Mouse (Mus musculus) ES-Bruce4 (cell line): ENCODE data around the gene Plcg2. TPM values are rescaled to one million over a fixed set of nuclear protein-coding genes. Genes with fewer than 3 reads are reported as not detected.

ENCODE experiments used
- H3K27ac ChIP-seq: 2 replicates; pipeline ENCODE4 v1.5.1; 2012; ENCODE audit warnings: low read length, inconsistent platforms; ENCODE audit not compliant: insufficient read depth
- H3K27me3 ChIP-seq: 2 replicates; pipeline ENCODE4 v1.6.1; 2012; ENCODE audit warnings: mild to moderate bottlenecking, low read length, inconsistent platforms; ENCODE audit not compliant: control insufficient read depth, poor library complexity, insufficient read depth, severe bottlenecking
- H3K36me3 ChIP-seq: 2 replicates; pipeline ENCODE4 v1.6.1; 2012; ENCODE audit warnings: inconsistent platforms, mild to moderate bottlenecking, low read length, moderate library complexity; ENCODE audit not compliant: control insufficient read depth, poor library complexity, insufficient read depth, severe bottlenecking
- H3K4me1 ChIP-seq: one replicate; pipeline ENCODE4 v1.8.1; 2011; ENCODE audit warnings: low read length; ENCODE audit not compliant: control insufficient read depth, insufficient read depth
- H3K4me3 ChIP-seq: 2 replicates; pipeline ENCODE4 v1.5.1; 2011; ENCODE audit warnings: low read depth, mild to moderate bottlenecking, low read length
- H3K9ac ChIP-seq: 2 replicates; pipeline ENCODE4 v1.6.1; 2012; ENCODE audit warnings: low read depth, mild to moderate bottlenecking, inconsistent platforms; ENCODE audit not compliant: poor library complexity, severe bottlenecking
- H3K9me3 ChIP-seq: replicated peaks from 2 replicates; pipeline ENCODE4 v1.6.1; 2012; ENCODE audit warnings: mild to moderate bottlenecking, low read length, inconsistent platforms; ENCODE audit not compliant: control insufficient read depth, poor library complexity, insufficient read depth, severe bottlenecking
- CTCF ChIP-seq: IDR thresholded peaks from one replicate; pipeline ENCODE4 v1.8.1; 2011; ENCODE audit warnings: low read depth, low read length
- EP300 ChIP-seq: IDR thresholded peaks from 2 replicates; pipeline ENCODE4 v1.6.1; 2011; ENCODE audit warnings: low read depth, low read length; ENCODE audit not compliant: insufficient read depth
- POLR2A ChIP-seq: IDR thresholded peaks from one replicate; pipeline ENCODE4 v1.8.1; 2011; ENCODE audit warnings: low read length; ENCODE audit not compliant: insufficient read depth
- polyA plus RNA-seq: library from polyadenylated mRNA; stranded (reverse); fragments of >200 nt; gene quantifications from 2 replicates; pipeline ENCODE4 v1.2.4, GENCODE M21; 2011; ENCODE audit warnings: low read depth; ENCODE audit not compliant: missing spikeins, insufficient read depth, insufficient read length

Gene Plcg2
- polyA plus RNA-seq, 1 experiment = 32.4 TPM

DNA sequence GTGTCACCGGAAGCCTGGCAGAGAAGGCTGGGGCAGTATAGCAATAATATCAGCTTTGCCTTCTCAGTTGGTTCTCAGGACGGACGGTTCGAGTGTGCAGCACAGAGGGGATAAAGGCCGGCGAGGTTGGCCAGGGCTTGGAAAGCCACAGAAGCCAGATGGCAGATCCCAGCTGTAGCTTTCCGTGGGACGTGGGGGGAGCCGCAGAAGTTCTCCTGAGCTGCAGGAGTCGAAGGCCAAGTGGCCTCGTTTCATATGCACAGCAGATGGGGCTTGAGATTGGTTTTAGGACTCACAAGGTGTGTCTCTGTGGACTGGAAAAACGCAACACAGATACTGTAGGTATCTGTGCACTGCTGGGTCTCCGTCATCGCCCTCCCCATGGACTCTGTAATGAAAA, 106.6 kb downstream of the Plcg2 start:
- Histone ChIP-seq H3K27ac (no peak overlapping the region), H3K9ac (no peak overlapping the region), H3K4me1 (no peaks in the 10 kb centered on the region), H3K27me3 (no peaks in the 10 kb centered on the region), H3K36me3 (no peaks in the 10 kb centered on the region; the same call in 1 of the 2 replicates), H3K9me3 (no peaks in the 10 kb centered on the region), H3K4me3 (no peak overlapping the region)
- TF ChIP-seq CTCF (no peak), POLR2A (no peak), EP300 (no peak)

DNA sequence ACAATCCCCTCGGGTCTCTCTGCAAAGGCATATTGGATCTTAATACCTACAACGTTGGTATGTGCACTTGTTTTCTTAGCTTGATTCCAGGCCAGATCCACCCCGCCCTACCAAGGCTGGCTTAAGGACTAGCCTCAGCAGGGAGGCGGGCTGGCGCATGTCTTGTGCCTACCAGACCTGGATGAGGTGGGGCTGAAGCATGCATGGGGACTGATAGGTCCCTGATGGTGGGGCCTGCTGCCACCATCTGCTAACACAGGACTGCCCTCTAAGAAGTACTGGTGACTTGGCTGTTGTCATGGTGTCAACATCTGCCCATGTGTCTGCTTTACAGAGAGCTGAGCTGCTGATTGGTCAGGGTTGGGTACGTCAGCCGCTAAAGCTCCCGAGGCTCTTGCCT, 107.1 kb downstream of the Plcg2 start:
- Histone ChIP-seq H3K9ac (no peak overlapping the region), H3K36me3 (no peaks in the 10 kb centered on the region; the same call in 1 of the 2 replicates), H3K27ac (no peak overlapping the region), H3K9me3 (no peaks in the 10 kb centered on the region), H3K4me3 (no peak overlapping the region), H3K27me3 (no peaks in the 10 kb centered on the region), H3K4me1 (no peaks in the 10 kb centered on the region)
- TF ChIP-seq POLR2A (no peak), CTCF (no peak), EP300 (no peak)

DNA sequence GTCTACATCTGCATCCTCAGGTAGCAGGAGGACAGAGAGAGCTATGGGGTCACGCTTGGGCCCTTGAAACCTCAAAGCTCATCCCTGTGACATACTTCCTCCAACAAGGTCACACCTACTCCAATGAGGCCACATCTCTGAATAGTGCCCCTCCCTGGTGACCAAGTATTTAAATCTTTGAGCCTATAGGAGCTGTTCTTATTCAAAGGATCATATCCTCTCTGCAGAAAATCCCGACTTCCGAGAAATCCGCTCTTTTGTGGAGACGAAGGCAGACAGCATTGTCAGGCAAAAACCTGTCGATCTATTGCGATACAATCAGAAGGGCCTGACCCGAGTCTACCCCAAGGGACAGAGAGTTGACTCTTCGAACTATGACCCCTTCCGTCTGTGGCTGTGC, 112.4 kb downstream of the Plcg2 start:
- H3K27me3 ChIP-seq = no peaks in the 10 kb centered on the region
- H3K36me3 ChIP-seq = peaks cover under 1% of the 10 kb centered on the region
- no peak overlapping the region for H3K27ac ChIP-seq
- H3K9ac ChIP-seq = no peak overlapping the region
- H3K9me3 ChIP-seq = no peaks in the 10 kb centered on the region
- H3K4me1 ChIP-seq = no peaks in the 10 kb centered on the region
- TF ChIP-seq EP300 (no peak), CTCF (no peak), POLR2A (no peak)
- H3K4me3 ChIP-seq = no peak overlapping the region

DNA sequence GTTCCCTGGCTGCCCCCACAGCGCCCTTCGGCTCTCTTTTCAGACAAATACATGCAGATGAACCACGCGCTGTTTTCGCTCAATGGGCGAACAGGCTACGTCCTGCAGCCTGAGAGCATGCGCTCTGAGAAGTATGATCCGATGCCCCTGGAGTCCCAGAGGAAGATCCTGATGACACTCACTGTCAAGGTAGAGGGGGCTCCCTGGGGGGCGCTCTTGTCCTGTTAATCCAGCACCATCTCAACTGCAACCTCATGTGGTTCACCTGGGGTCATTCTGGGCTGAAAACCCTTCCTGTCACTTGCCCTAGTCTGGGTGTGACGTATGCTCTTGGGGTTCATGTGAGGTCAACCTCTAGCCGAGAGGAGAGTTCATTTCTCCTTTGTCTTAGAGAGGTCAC, 114.8 kb downstream of the Plcg2 start:
- TF ChIP-seq EP300 = no peak
- TF ChIP-seq CTCF = peak; percentile 0
- TF ChIP-seq POLR2A = no peak
- no peaks in the 10 kb centered on the region for H3K27me3 ChIP-seq
- no peak overlapping the region for H3K9ac ChIP-seq
- no peak overlapping the region for H3K4me3 ChIP-seq
- no peak overlapping the region for H3K27ac ChIP-seq
- H3K9me3 ChIP-seq = peaks cover 6% of the 10 kb centered on the region
- H3K36me3 ChIP-seq = peaks cover 4% of the 10 kb centered on the region
- H3K4me1 ChIP-seq = no peaks in the 10 kb centered on the region

DNA sequence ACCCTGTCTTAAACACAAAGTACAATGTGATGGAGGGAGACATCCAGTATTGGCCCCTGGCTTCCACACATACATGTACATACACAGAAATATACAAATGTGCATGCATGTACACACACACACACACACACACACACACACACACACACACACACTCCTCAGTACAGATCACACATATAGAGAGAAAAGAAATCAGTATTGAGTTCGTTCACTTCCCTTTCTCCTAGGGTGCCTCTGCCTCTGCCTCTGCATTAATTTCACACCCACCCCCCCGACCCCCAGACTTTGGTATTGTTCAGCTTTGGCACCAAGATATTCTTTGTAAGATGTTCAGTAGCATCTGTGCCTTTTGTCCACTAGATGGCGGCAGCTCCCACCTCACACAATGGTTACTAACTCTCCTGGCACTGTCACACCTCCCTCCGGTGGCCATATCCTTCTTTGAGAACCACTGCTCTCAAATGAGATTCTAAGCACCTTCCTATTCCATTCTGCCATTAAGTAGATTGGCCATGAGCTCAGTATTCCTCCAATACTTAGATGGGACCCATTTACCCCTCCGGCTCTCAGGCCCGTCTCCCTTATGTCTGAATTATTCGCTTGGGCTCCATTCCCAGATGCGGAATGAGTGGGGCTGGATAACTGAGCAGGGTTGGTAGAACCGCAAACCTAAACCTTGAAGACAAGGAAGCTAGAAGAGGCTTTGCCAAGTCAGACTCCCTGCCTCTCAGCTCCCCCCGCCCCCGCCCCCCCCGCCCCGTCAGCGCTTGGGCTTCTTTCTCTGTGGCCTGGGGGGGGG, 128.1 kb downstream of the Plcg2 start:
- H3K9ac ChIP-seq = no peak overlapping the region
- H3K27me3 ChIP-seq = no peaks in the 10 kb centered on the region
- H3K27ac ChIP-seq = no peak overlapping the region
- no peaks in the 10 kb centered on the region for H3K4me1 ChIP-seq
- no peak overlapping the region for H3K4me3 ChIP-seq
- TF ChIP-seq EP300 (no peak), CTCF (peak; percentile 92)
- 0 out of 2 replicates have a peak, but pooled peaks cover 2% of the 10 kb centered on the region for H3K9me3 ChIP-seq
- H3K36me3 ChIP-seq = no peaks in the 10 kb centered on the region

DNA sequence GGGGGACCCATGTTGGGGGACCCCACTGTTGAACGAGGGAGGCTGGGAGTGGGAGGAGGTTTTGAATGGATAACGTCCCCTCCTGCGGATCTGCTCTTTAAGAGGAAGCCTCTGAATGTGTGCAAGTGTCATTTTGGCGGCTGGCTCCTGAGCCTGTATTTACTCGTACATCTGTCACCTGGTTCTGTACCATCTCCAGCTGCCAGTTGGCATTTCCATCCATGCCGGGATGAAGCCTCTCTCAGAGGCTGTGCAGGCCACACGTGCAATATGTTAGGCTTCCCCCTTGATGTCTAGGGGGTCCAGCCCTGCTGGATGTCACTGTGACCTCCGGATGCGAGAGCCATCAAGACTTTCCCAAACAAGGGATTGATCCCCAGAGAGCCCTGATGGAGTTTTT, 129.0 kb downstream of the Plcg2 start:
- no peak overlapping the region for H3K4me3 ChIP-seq
- H3K27ac ChIP-seq = no peak overlapping the region
- no peaks in the 10 kb centered on the region for H3K4me1 ChIP-seq
- 0 out of 2 replicates have a peak, but pooled peaks cover 2% of the 10 kb centered on the region for H3K9me3 ChIP-seq
- no peaks in the 10 kb centered on the region for H3K36me3 ChIP-seq
- H3K27me3 ChIP-seq = no peaks in the 10 kb centered on the region
- TF ChIP-seq EP300 = no peak
- no peak for TF ChIP-seq CTCF
- no peak for TF ChIP-seq POLR2A
- no peak overlapping the region for H3K9ac ChIP-seq
